Mouse (Mus musculus) MEL (cell line): ENCODE measurements at regions not wholly inside any gene's neighbourhood (a gene's known extent, or its start where the extent isn't known, plus 50 kb on each side); places are given as distances from the start of the nearest gene placed in this dataset.

ENCODE experiments used
- CTCF ChIP-seq, 3 experiments: IDR thresholded peaks in 2 of 3; conservative IDR thresholded peaks in 1 of 3; 2 replicates each; pipeline ENCODE4 v1.5.1; 2011 to 2012; ENCODE audit warnings: low read length in 3 of 3, low read depth in 2 of 3, mild to moderate bottlenecking in 2 of 3, improper control_type of control experiment in 1 of 3, inconsistent platforms in 1 of 3, mixed read lengths in 1 of 3, moderate library complexity in 1 of 3; ENCODE audit not compliant: control insufficient read depth in 1 of 3, insufficient read depth in 1 of 3, poor library complexity in 1 of 3, severe bottlenecking in 1 of 3
- HCFC1 ChIP-seq: IDR thresholded peaks from 2 replicates; pipeline ENCODE4 v1.6.1; 2012; ENCODE audit warnings: low read depth, mild to moderate bottlenecking, inconsistent platforms, low read length, improper control_type of control experiment, moderate library complexity
- MAZ ChIP-seq: IDR thresholded peaks from 2 replicates; pipeline ENCODE4 v1.6.1; 2012; ENCODE audit warnings: low read depth, mild to moderate bottlenecking, inconsistent platforms, low read length, improper control_type of control experiment
- MYC ChIP-seq: IDR thresholded peaks from 2 replicates; pipeline ENCODE4 v1.6.1; 2011; ENCODE audit warnings: low read depth, mild to moderate bottlenecking, low read length, improper control_type of control experiment, moderate library complexity
- NRF1 ChIP-seq: IDR thresholded peaks from 2 replicates; pipeline ENCODE4 v1.6.1; 2014; ENCODE audit warnings: low read depth, mild to moderate bottlenecking, inconsistent platforms, low read length, improper control_type of control experiment, moderate library complexity; ENCODE audit not compliant: poor library complexity, insufficient read depth, severe bottlenecking
- POLR2A ChIP-seq, 2 experiments: IDR thresholded peaks; 2 replicates each; pipeline ENCODE4 v1.6.1; 2011 to 2012; ENCODE audit warnings: low read length in 2 of 2, mild to moderate bottlenecking in 2 of 2, control low read depth in 1 of 2, improper control_type of control experiment in 1 of 2, low read depth in 1 of 2, moderate library complexity in 1 of 2; ENCODE audit not compliant: control insufficient read depth in 1 of 2, insufficient read depth in 1 of 2, poor library complexity in 1 of 2
- RCOR1 ChIP-seq: IDR thresholded peaks from 2 replicates; pipeline ENCODE4 v1.6.1; 2012; ENCODE audit warnings: low read depth, mild to moderate bottlenecking, inconsistent platforms, low read length, improper control_type of control experiment
- ZC3H11A ChIP-seq: IDR thresholded peaks from 2 replicates; pipeline ENCODE4 v1.6.1; 2012; ENCODE audit warnings: low read depth, mild to moderate bottlenecking, inconsistent platforms, low read length, improper control_type of control experiment
- ZNF384 ChIP-seq: IDR thresholded peaks from 2 replicates; pipeline ENCODE4 v1.6.1; 2012; ENCODE audit warnings: low read depth, mild to moderate bottlenecking, inconsistent platforms, low read length, improper control_type of control experiment

DNA sequence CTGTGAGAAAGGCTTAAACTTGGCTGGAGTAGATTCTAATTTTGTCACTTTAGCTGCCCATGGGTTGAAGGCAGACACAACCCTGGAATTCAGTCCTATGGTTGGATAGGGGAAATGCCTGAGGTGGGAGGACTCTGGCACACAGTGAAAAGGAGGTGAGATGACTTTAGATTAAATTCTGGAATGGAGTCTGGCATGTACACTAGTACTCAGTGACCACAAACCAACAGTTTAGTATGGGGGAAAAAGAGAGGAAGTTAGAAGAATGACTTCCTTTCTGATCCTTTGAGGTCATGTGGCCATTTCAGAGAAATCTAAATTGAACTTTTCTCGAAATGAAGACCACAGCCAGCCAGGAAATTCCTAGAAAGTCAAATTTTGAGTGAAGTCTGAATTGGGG is 285.5 kb downstream of the Fam49a start:
- TF ChIP-seq POLR2A (IDR thresholded peaks at IDR 0.05; ENCODE audit: control insufficient read depth in 1 of 2, insufficient read depth in 1 of 2, low read depth in 1 of 2, low read length in 2 of 2, poor library complexity in 1 of 2) (no peak), MAZ (no peak), HCFC1 (no peak), CTCF (IDR thresholded peaks at IDR 0.05 in 2 of 3, conservative IDR thresholded peaks at IDR 0.05 in 1 of 3; ENCODE audit: control insufficient read depth in 1 of 3, insufficient read depth in 1 of 3, low read depth in 2 of 3, low read length in 3 of 3, poor library complexity in 1 of 3, severe bottlenecking in 1 of 3) (no peak), MYC (no peak), ZC3H11A (no peak), RCOR1 (no peak), NRF1 (no peak), ZNF384 (no peak)
